Mouse (Mus musculus) adrenal gland (tissue): ENCODE data around the gene B4gat1.
"Not testable (repeated sequence)": the region's sequence is repeated elsewhere in the genome, so short reads cannot be mapped to it uniquely, and the experiment has no call there.

ENCODE experiments used
- intact Hi-C: fragments of 180-260 bp; cut with DNase I; formaldehyde crosslinking; loops from one replicate; pipeline ENCODE4 v1.15.1; 2025

Gene B4gat1

GRCm38 (mm10) chr19:5082005-5082404 is 43.4 kb downstream of the B4gat1 start:
- intact Hi-C loops = no loop called here

GRCm38 (mm10) chr19:5082596-5082995 is 44.0 kb downstream of the B4gat1 start:
- intact Hi-C loops = no loop called here

GRCm38 (mm10) chr19:5083961-5084833 is 45.6 kb downstream of the B4gat1 start:
- intact Hi-C loops = no loop called here

GRCm38 (mm10) chr19:5084834-5085144 is 46.2 kb downstream of the B4gat1 start:
- intact Hi-C loops = no loop called here

GRCm38 (mm10) chr19:5085145-5085863 is 46.7 kb downstream of the B4gat1 start, which contains the start of gene Tmem151a:
Gene Tmem151a (minus strand): TSS chr19:5085531.
- intact Hi-C loops = no loop called here

GRCm38 (mm10) chr19:5086533-5086932 is 47.9 kb downstream of the B4gat1 start:
- intact Hi-C loops = not testable (repeated sequence)

GRCm38 (mm10) chr19:5087884-5088728 is 49.5 kb downstream of the B4gat1 start, which contains the start of gene Yif1a:
Gene Yif1a (plus strand): TSS chr19:5088538.
- intact Hi-C loops = no loop called here

- intact Hi-C loops = no loop called here
Measured at GRCm38 (mm10) chr19:5089324-5089723, 50.7 kb downstream of the B4gat1 start.
